Mouse (Mus musculus): ENCODE measurements around the gene Pcp2.

DNA sequence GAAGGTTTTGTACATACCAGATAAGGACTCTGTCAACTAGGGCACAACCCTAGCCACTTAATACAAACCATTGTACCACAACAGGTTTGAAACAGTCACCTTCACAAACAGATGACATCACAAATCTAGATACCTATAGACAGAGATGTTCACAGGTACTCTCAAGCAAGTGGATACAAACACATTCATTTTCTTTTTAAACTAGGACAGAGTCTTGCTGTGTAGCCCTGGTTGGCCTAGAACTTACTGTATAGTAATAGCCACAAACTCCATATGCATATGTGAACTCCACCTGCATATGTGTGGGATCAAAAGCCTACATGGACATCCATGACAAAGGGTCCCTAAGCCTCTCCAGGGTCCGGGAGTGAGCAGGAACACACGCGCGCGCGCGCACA lies 38.4 kb downstream of the Pcp2 start, which contains the start of gene Camsap3:
- TF ChIP-seq CTCF (IDR thresholded peaks at IDR 0.05; ENCODE audit: low read depth) (no peak), EP300 (optimal IDR thresholded peaks at IDR 0.05) (no peak)

All from stomach, postnatal 0 days (tissue).